Mouse (Mus musculus) 3134 (cell line): ENCODE data around the gene Map3k14.
"Not testable (repeated sequence)": the region's sequence is repeated elsewhere in the genome, so short reads cannot be mapped to it uniquely, and the experiment has no call there.

Experiments
- DNase-seq: peaks from one replicate; pipeline ENCODE4 v3.0.0-alpha.2; 2011; ENCODE audit warnings: low spot score; ENCODE audit not compliant: insufficient read length; ENCODE audit errors: extremely low read depth

Gene Map3k14

GRCm38 (mm10) chr11:103247504-103248177 lies 19.6 kb downstream of the Map3k14 start:
- peak; percentile 63 for DNase-seq

DNA sequence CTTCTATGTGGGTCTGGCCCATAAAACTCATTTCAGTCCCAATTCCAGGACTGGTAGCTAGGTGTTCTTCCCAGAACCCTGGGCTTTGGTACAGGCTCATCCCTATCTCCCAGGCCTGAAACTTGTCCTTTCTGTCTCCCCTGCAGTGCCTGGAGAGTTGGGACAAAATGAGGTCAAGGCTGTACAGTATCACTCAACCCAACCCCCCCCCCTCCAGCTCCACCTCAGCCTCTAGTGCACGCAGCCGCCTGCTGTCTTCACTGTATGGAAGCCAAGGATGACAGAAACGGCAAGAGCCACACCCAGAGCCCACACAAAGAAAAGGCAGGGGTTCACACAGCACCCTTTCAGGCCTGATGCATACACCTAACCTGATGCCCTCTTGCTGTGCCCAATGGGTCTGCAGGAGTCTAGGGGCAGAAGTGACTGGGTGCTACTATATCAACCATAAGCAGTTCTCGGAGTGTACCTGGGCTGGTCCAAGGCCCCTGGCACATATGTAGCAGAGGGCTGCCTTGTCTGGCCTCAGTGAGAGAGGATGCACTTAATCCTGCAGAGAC lies 20.5 kb downstream of the Map3k14 start:
- DNase-seq = no peak

DNA sequence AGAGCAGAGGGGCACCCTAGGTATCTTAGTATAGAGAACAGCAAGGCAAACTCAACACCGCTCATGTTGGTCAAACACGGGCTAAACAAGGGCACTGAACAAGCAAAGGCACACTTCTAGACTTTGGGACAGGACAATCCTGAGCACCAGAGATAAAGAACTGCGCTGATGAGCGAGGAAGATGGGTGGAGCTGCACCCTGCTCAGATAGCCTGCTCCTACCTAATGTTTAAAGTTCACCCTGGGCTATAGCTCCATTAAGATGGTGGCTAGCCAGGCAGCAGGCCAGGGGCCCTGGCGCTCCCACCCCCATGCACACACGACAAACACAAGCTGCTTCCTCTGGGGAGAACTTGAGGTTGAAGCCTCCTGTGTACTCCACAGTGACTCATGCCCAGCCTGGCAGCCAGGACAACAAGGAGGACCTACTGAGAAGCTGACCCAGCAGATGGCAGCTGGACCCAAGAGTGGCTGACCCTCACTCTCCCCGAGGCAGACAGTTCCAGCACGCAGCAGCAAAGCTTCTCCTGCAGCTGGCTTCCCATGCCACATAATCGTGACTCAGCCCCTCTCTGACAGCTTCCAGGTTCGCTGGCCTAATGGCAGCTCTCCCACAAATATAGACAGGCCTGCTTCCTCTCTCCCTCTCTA lies 21.1 kb downstream of the Map3k14 start:
- peak; percentile 94 for DNase-seq

DNA sequence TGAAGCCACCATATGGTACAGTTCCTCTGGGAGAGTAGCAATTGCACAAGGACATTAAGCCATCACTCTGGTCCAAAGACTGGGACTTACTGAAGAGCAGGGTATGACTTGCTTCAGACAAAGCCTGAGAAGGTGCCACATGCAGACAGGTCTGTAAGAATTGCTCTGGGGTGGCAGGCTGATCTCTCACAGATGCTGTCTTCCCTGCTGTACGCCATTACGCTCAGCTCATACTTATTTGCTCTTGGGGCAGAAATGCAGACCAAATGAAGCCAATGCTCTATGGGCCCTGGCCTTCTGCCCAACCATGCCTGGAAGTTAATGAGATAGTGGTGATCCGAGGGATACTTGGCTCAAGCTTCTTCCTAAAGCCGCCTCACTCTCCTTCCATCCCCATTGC lies 22.4 kb downstream of the Map3k14 start:
- DNase-seq = no peak

DNA sequence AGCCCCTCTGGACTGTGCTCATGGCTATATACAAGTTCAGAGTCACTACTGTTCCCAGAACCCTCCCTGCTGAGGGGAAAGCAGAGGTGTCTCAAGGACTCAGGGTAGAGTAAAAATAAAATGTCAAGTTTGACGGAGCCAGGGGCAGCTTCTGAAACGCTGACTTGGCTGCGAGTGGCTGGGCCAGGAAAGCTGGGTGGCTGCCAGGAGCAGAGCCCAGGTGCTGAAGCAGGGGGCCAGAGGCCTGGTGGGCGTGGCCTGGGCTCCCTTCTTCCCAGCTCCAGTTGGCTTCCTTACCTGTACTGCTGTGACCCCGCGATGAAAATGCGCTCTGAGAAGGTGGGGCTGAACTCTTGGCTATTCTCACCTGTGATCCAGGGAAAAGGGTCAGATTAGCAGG lies 26.5 kb downstream of the Map3k14 start:
- DNase-seq = no peak

GRCm38 (mm10) chr11:103237757-103238156 lies 29.5 kb downstream of the Map3k14 start:
- DNase-seq = no peak

- DNase-seq = no peak
Observed at GRCm38 (mm10) chr11:103236903-103237302, 30.4 kb downstream of the Map3k14 start.

- no peak for DNase-seq
Observed at GRCm38 (mm10) chr11:103236431-103236830, 30.8 kb downstream of the Map3k14 start.

- peak; percentile 52 for DNase-seq
Observed at GRCm38 (mm10) chr11:103235702-103236101, 31.6 kb downstream of the Map3k14 start.

- no peak for DNase-seq
Observed at GRCm38 (mm10) chr11:103234447-103234846, 32.8 kb downstream of the Map3k14 start.

DNA sequence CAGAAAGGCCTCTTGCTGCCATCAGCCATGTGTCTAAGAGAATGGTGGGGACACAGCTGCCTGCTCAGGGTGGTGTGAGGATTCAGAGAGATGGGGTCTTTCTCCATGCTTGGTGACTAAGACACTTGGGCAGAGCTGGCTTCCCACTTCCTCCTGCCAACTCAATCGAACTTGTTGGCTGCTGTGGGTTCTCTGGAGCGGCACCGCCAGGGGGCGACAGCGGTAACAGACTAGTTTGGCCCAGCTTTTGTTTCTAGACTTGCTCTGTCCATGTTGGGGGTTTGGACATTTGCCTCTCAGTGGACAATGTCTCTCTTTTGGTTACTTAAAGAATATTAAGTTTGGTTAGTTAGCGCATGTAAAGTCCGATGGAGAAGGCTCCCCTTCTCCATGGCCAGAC lies 34.3 kb downstream of the Map3k14 start:
- peak; percentile 63 for DNase-seq

DNA sequence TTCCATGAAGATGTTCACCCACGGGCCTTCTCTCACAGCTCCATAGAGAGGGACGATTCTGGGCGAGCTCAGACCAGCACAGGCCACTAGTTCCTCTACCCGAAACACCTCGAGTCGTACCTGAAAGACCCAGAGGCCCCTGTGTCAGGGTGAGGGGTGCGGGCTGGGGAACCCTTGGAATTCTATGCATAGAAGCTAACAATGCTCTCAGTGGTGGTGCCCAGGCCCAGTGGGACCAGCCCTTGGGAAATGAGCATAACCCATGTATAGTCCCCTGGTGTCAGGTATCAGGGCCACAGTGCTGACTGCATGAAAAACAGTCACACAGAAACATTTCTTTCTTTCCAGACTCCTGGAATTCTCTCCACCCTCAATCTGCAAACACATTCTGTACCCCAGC lies 35.9 kb downstream of the Map3k14 start:
- no peak for DNase-seq

- DNase-seq = no peak
Observed at GRCm38 (mm10) chr11:103230626-103231025, 36.6 kb downstream of the Map3k14 start.

GRCm38 (mm10) chr11:103229608-103230007 lies 37.7 kb downstream of the Map3k14 start:
- no peak for DNase-seq

GRCm38 (mm10) chr11:103223951-103224456 lies 43.3 kb downstream of the Map3k14 start:
- DNase-seq = no peak

DNA sequence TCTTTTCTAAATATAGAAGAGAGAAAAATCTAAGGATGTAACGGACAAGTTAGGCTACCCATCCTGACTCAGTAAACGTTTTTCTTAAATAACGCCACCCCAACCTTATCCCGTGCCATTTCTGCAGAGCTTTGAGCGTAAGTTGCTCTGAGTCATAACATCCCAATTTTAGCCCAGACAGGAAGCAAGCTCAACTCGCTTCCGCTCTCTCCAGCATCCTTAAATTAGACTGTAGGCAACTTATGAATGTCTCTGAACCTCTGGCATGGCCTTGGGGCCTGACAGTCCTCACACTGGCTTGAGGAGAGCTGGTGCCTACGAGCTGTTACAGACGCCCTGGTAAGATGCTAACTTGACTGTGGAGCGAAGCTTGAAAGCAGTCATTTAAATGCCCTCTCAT lies 43.8 kb downstream of the Map3k14 start:
- no peak for DNase-seq

DNA sequence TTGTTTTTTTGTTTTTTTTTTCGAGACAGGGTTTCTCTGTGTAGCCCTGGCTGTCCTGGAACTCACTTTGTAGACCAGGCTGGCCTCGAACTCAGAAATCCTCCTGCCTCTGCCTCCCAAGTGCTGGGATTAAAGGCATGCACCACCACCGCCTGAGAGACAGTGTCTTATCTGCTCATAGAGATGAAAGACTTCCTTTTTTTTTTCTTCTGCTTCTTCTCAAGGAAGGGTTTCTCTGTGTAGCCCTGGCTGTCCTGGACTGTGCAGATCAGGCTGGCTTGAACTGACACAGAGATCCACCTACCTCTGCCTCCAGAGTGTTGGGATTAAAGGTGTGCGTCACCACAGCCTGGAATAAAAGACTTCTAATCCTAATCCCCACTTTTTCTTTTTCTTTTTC lies 44.6 kb downstream of the Map3k14 start:
- not testable (repeated sequence) for DNase-seq

DNA sequence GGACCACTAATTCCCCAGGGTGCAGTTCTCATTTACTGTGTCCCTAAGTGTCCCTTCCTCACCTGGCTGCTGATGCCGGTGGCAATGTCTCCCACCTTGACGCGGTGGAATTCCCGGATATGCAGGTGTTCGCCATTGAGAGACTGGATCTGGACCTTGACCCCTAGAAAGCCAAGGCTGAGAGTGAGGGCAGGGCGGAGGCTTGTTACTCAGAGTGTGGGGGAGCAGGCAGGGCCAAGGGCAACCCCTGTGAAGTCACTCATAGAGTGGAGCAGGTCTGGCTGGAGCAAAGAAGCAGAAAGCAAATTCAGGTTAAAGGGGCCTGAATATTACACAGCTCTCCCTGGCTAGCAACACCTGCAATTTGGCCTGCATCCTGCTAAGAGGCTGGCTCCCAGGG lies 45.8 kb downstream of the Map3k14 start:
- DNase-seq = no peak

DNA sequence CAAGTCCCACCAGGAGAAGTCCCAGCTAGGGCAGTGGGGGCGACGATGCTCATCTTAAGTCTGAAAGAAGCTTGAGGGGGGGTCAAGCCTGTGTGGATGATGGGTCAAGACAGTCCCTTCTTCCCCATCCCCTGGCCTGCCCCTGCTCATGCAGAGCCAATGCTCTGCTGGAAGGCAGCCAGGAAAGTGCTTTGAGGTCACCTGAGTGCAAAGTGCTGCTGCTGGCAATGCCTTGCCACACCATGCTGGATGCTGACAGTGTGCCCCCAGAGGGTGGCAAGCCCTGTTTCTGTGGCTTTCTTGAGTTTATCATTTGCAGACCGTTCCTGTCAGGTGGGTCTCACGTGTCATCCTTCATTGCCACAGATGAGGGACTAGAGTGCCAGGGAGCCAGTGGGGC lies 47.3 kb downstream of the Map3k14 start:
- no peak for DNase-seq

- DNase-seq = no peak
Observed at GRCm38 (mm10) chr11:103219259-103219658, 48.0 kb downstream of the Map3k14 start.

DNA sequence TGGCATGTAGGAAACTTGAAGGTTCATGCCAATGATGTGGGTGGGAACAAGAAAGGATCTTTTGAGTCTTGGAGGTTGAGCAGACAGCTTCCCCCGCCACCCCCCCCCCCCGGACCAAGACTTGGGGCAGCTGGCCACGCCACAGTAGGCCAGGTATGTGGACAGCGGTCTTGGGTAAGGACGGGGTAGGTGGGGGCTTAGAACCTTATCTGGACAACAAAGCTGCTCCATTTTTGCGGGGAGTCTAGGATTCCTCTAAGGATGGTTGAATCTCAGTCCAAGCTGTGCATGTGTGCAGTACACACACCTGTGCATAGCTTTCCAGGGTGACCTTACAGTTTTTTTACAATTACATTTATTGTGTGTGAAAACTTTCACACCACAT lies 48.8 kb downstream of the Map3k14 start:
- DNase-seq = no peak
